Mouse (Mus musculus) intestine, embryonic 15.5 days (tissue): ENCODE results near the gene Yju2. TPM values are rescaled to one million over a fixed set of nuclear protein-coding genes. Genes with fewer than 3 reads are reported as not detected.
"Not testable (repeated sequence)": the region's sequence is repeated elsewhere in the genome, so short reads cannot be mapped to it uniquely, and the experiment has no call there.

ENCODE experiments used
- ATAC-seq: fragments of 200-750 bp; cut with Nextera tagmentation; 2 replicates; pipeline ENCODE4 v1.8.0; 2017; ENCODE audit warnings: moderate TSS enrichment, moderate library complexity
- H3K27ac ChIP-seq: fragments of 300-500 bp; sonication (generic); 2 replicates; pipeline ENCODE4 v1.5.1; 2015; ENCODE audit warnings: mild to moderate bottlenecking, inconsistent platforms
- H3K27me3 ChIP-seq: fragments of 300-500 bp; sonication (generic); replicated peaks from 2 replicates; pipeline ENCODE4 v1.6.1; 2015; ENCODE audit warnings: inconsistent platforms
- H3K36me3 ChIP-seq: fragments of 300-500 bp; sonication (generic); 2 replicates; pipeline ENCODE4 v1.6.1; 2015; ENCODE audit warnings: inconsistent platforms
- H3K4me1 ChIP-seq: fragments of 300-500 bp; sonication (generic); replicated peaks from 2 replicates; pipeline ENCODE4 v1.6.1; 2015; ENCODE audit warnings: inconsistent platforms
- H3K4me2 ChIP-seq: fragments of 300-500 bp; sonication (generic); replicated peaks from 2 replicates; pipeline ENCODE4 v1.6.1; 2015; ENCODE audit warnings: mild to moderate bottlenecking, inconsistent platforms
- H3K4me3 ChIP-seq: fragments of 300-500 bp; sonication (generic); replicated peaks from 2 replicates; pipeline ENCODE4 v1.5.1; 2015; ENCODE audit warnings: inconsistent platforms
- H3K9ac ChIP-seq: fragments of 300-500 bp; sonication (generic); 2 replicates; pipeline ENCODE4 v1.6.1; 2015; ENCODE audit warnings: inconsistent platforms
- H3K9me3 ChIP-seq: fragments of 300-500 bp; sonication (generic); 2 replicates; pipeline ENCODE4 v1.6.1; 2016; ENCODE audit warnings: inconsistent platforms
- WGBS: fragments of 180-500 bp; shearing (Covaris S2); methylation state at CpG from one replicate; pipeline ENCODE4 v1.1.7; 2015; 5-methylcytosine and 5-hydroxymethylcytosine counted together
- polyA plus RNA-seq: library from polyadenylated mRNA; unstranded; fragments of >200 nt; fragmentation: Nextera tagmentation; extraction: Ambion mirVana; gene quantifications from 2 replicates; pipeline ENCODE4 v1.2.1, GENCODE M21; 2015

Gene Yju2
- polyA plus RNA-seq = 21.0 and 21.4 TPM in 2 replicates

DNA sequence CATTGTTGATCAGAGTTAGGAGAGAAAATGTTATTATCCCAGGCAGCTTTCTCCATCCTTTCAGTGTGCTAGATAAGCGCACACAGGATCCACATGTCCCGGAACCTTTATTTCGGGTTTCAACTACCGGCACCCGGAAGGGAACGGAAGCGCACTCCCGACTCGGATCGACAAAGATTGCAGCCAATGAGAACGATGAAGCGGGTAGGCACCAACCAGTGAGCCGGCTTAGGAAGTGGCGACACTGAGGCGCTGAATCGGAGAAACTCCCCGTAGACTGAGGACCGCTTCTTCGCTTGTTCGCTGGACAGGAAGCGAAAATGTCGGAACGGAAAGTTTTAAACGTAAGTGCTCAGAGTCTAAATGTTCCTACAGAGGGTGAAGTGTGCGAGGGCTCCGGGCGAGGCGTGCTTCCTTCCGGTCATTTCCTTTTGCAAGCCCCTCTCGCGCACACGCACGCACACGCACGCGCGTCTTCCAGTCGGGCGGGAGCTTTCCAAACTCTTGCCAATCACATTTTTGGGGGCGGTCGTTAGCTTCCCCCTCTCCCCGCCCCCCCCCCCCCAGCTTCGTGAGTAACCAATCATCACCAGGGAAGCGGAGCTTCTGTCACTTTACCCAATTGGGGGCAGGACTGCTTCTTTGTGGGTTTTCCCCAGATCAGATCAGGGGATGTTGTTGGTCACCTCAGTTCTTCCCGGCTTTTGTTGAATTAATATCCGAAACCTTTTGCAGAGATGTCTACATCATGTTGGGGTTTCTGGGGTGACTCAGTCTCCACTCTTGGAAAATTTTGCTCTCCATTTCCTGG, at the start of gene Yju2:
TSS of gene Yju2 (plus strand) at position 182 of the 811 bp plus-strand sequence.
- peak within 1 kb of the TSS; percentile 55 for H3K4me3 ChIP-seq
- H3K4me1 ChIP-seq = peaks cover 32% of the 10 kb centered on the region
- H3K27me3 ChIP-seq = peaks cover 11% of the 10 kb centered on the region; the same call in 1 of the 2 replicates
- peaks cover 14% of the 10 kb centered on the region; the same call in 1 of the 2 replicates for H3K36me3 ChIP-seq
- under 1% methylated on average over 46 of the region's 46 CpGs for WGBS
- peak within 1 kb of the TSS; percentile 62 for H3K9ac ChIP-seq
- peak; percentile 92 for ATAC-seq
- peak within 1 kb of the TSS; percentile 78 for H3K4me2 ChIP-seq
- peak within 1 kb of the TSS; percentile 99 for H3K27ac ChIP-seq
- H3K9me3 ChIP-seq = no peaks in the 10 kb centered on the region

DNA sequence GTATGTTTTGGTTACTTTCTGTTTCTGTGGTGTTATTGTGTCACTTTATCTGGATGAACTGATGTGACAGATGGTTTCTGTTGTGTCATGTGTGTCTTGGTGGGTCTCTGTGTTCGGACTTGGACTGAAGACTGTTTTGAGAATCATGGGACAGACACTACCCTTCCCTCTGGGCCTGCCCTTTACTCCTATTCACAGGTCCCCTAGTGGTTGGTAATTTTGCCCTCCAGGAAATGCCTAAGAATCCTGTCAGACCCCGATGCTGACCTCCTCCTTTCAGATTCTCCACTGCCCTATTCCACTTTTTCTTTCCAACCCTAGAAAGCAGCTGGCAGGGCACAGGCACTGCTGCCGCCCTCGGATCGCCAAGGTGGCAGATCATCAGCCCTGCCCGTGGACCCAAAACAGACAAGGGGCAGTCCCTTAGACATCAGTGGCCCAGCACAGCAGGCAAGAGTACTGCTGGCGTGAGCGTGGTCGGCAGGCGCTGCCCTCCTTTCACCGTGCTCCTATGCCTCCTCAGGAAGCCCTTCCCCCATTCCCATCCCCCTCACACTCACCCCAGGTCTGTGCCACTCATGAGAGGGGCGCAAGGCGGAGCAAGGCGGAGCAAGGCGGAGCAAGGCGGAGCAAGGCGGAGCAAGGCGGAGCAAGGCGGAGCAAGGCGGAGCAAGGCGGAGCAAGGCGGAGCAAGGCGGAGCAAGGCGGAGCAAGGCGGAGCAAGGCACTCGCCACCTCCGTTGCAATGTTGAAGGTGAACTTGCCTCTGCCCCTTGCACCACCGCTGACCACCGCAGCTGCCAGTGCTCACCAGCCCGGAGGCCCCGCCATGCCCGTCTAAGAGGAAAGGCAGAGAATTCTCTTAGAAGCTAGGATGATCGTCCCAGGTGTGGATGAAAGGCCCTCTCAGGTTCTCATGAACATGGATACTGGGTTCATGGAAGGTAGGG, 27.1 kb upstream of the Yju2 start:
- Histone ChIP-seq H3K36me3 (no peaks in the 10 kb centered on the region), H3K9me3 (no peaks in the 10 kb centered on the region), H3K4me2 (peak overlapping the region; percentile 87), H3K4me3 (peak overlapping the region; percentile 64), H3K9ac (peak overlapping the region; percentile 77), H3K4me1 (0 out of 2 replicates have a peak, but pooled peaks cover 3% of the 10 kb centered on the region), H3K27ac (peak overlapping the region; percentile 73; the same call in 1 of the 2 replicates), H3K27me3 (no peaks in the 10 kb centered on the region)
- WGBS = 1% methylated on average over 33 of the region's 33 CpGs
- peak; percentile 95 for ATAC-seq

DNA sequence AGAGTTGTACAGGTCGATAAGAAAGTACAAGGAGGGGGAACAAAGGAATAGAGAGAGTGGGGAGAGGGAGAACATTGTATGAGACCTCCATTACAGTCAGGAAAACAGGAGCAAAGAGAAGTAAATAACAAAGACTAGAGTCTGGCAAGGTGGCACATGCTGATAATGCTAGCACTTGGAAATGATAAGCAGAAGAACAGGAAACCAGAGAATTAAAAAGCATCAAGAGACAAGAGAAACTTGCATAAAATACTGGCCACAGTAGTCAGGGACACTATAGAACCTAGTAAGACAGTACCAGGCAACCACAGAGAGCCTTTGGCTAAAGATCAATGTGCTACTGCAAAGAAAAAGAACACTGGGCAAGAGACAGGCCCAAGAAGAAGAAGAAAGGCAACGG, 26.3 kb upstream of the Yju2 start:
- no peaks in the 10 kb centered on the region for H3K27me3 ChIP-seq
- no peaks in the 10 kb centered on the region for H3K9me3 ChIP-seq
- H3K9ac ChIP-seq = no peak overlapping the region
- 0 out of 2 replicates have a peak, but pooled peaks cover 3% of the 10 kb centered on the region for H3K4me1 ChIP-seq
- peak overlapping the region; percentile 64 for H3K4me3 ChIP-seq
- no peak overlapping the region for H3K27ac ChIP-seq
- H3K36me3 ChIP-seq = no peaks in the 10 kb centered on the region
- H3K4me2 ChIP-seq = peak overlapping the region; percentile 87
- no peak; the same call in 1 of the 2 replicates for ATAC-seq
- 74% methylated on average over 2 of the region's 2 CpGs for WGBS

DNA sequence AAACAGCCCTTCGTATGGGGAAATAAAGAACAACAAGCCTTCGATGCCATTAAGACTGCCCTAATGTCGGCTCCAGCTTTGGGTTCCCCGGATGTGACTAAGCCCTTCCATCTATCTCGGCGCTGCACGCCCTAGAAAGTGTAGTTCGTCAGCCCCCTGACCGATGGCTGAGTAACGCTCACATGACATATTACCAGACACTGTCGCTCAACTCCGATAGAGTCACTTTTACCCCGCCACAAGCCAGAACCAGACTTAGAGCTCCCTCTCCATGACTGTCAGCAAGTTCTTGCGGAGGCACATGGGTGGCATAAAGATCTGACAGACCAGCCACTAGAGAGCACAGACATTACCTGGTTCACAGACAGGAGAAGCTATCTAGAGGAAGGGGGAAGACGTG, 25.7 kb upstream of the Yju2 start:
- no peak overlapping the region for H3K4me3 ChIP-seq
- no peak for ATAC-seq
- H3K27me3 ChIP-seq = no peaks in the 10 kb centered on the region
- H3K36me3 ChIP-seq = no peaks in the 10 kb centered on the region
- 0 out of 2 replicates have a peak, but pooled peaks cover 3% of the 10 kb centered on the region for H3K4me1 ChIP-seq
- no peak overlapping the region for H3K9ac ChIP-seq
- no peak overlapping the region for H3K4me2 ChIP-seq
- 94% methylated on average over 15 of the region's 15 CpGs for WGBS
- no peaks in the 10 kb centered on the region for H3K9me3 ChIP-seq
- H3K27ac ChIP-seq = no peak overlapping the region

DNA sequence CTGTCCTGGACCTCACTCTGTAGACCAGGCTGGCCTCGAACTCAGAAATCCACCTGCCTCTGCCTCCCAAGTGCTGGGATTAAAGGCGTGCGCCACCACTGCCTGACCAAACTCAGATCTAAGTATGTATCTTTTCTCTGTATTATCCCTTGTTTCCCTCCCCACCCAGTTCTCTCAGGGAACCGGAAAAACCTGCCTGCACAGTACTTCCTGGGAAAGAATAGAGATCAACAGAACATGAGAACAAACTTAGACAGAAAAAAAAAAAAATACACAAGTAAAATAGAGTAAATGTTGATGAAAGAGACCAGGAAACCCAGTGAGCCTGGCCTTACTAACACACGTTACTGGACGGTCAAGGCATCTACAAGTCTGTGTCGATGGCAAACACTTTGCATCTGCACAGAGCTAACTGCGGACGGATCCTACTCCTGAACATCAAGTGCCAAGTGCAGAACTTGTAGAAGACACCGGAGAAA, 14.5 kb upstream of the Yju2 start:
- 24% methylated on average over 10 of the region's 10 CpGs for WGBS
- H3K27ac ChIP-seq = peak overlapping the region; percentile 93
- not testable (repeated sequence) for H3K4me1 ChIP-seq, H3K36me3 ChIP-seq, H3K27me3 ChIP-seq, H3K9me3 ChIP-seq
- peak overlapping the region; percentile 50 for H3K4me3 ChIP-seq
- ATAC-seq = peak; percentile 34
- peak overlapping the region; percentile 84 for H3K4me2 ChIP-seq
- peak overlapping the region; percentile 54; the same call in 1 of the 2 replicates for H3K9ac ChIP-seq

DNA sequence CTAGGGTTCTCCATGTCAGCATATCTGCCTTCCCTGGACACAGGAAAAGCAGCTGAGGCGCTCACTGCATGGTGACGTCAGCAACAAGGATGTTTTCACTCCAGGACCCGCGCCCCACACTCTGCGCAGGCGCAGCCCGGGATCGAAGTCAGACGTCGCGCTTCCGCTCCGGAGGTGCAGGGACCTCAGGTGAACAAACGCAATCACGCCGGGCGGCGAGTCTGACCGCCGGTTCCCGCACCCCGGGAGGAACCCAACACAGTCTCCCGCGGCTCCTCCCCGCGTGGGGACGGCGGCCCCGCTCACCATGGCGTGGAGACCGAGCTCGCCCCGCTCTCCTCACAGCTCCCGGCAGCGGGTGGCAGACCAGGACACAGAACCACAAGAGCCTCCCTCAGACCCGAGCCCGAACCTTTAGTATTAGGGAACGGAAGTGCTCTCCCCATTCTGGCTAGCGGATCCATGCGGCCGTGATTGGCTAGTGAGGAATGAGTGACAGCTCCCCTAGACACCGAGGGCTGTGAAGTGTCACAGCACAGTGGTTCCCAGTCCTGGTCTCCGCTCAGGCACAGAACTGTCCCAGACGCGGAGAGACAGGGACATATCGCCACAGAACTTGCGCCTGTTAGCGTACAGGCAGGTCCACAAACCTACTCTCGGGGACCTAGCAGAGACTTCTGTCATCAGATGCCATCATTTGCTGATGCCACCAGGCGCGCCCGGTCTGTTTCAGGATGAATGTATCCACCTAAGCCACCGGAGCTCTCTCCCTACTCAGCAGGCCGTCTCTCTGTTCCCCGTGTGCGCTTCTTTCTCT, 13.8 kb upstream of the Yju2 start:
- Histone ChIP-seq H3K4me3 (peak overlapping the region; percentile 50), H3K4me2 (peak overlapping the region; percentile 84), H3K27ac (peak overlapping the region; percentile 93), H3K9ac (peak overlapping the region; percentile 54)
- H3K4me1 ChIP-seq, H3K27me3 ChIP-seq, H3K36me3 ChIP-seq, H3K9me3 ChIP-seq: not testable (repeated sequence)
- peak; percentile 98 for ATAC-seq
- WGBS = under 1% methylated on average over 56 of the region's 56 CpGs

DNA sequence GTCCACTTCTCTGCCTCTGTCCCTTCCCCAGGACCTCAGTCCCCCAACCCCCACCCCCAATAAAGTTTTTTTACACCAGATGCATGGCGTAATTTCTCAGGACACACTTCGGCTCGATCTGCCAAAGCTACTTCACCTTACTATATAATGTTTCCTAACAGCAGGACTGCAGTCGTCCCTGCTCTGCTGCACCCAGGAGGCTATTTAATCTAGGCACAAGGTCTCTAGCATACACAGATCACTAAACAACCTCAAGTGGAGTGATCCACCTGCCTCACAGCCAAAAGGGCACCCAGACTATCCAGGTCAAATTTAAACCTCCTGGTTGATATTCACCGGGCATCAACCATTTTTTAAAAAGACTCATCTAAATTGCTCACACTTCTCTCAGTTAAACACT, 13.2 kb upstream of the Yju2 start:
- H3K27ac ChIP-seq = peak overlapping the region; percentile 93; the same call in 1 of the 2 replicates
- H3K27me3 ChIP-seq = no peaks in the 10 kb centered on the region
- 23% methylated on average over 5 of the region's 5 CpGs for WGBS
- peak overlapping the region; percentile 84 for H3K4me2 ChIP-seq
- H3K4me1 ChIP-seq = peaks cover 2% of the 10 kb centered on the region; the same call in 1 of the 2 replicates
- H3K9ac ChIP-seq = peak overlapping the region; percentile 54
- peak overlapping the region; percentile 50 for H3K4me3 ChIP-seq
- peak; percentile 1; the same call in 1 of the 2 replicates for ATAC-seq
- H3K9me3 ChIP-seq = no peaks in the 10 kb centered on the region
- H3K36me3 ChIP-seq = no peaks in the 10 kb centered on the region

DNA sequence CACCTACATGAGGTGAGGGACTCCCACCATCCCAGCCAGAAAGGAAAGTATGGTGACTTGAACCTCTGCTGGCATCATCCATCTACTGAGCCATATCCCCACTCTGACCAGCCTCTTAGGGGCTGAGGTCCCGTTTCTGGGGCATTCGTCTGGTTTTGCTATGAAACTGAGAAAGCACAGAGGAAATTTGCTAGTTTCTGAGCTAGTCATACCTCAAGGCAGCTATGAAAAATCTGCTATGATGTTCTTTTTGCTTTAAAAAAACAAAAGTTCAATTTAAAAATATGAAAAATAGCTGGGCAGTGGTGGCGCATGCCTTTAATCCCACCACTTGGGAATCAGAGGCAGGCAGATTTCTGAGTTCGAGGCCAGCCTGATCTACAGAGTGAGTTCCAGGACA, 10.3 kb upstream of the Yju2 start:
- no peaks in the 10 kb centered on the region for H3K9me3 ChIP-seq
- H3K4me1 ChIP-seq = peaks cover 2% of the 10 kb centered on the region; the same call in 1 of the 2 replicates
- H3K4me2 ChIP-seq = no peak overlapping the region
- no peak for ATAC-seq
- H3K27ac ChIP-seq = no peak overlapping the region
- H3K27me3 ChIP-seq = no peaks in the 10 kb centered on the region
- no peak overlapping the region for H3K9ac ChIP-seq
- H3K36me3 ChIP-seq = no peaks in the 10 kb centered on the region
- no peak overlapping the region for H3K4me3 ChIP-seq
- 83% methylated on average over 4 of the region's 4 CpGs for WGBS

DNA sequence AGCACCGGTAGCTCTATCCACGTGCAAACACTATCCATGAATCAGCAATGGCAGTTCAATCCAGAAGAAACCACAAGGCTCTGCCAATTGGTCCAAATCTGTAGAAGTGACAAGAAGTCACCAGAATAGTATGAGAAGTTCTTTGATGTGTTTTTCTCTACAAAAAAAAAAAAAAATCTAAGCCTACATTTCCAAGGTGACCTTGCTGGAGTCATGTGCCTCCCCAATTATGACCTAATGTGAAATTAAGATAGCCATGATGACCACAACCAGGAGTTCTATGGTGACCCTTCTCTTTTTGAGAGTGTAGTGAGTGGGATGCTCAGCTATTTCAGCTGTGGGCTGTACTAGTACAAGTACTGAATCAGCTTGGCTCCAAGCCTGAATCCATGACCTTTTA, 9.5 kb upstream of the Yju2 start, which contains the start of gene Zfp119b:
TSS of gene Zfp119b (minus strand) at position 101 of the 400 bp plus-strand sequence.
- Histone ChIP-seq H3K4me2 (no peak within 1 kb of the TSS), H3K4me3 (no peak within 1 kb of the TSS), H3K9ac (no peak within 1 kb of the TSS), H3K9me3 (no peaks in the 10 kb centered on the region), H3K4me1 (peaks cover 2% of the 10 kb centered on the region; the same call in 1 of the 2 replicates), H3K36me3 (no peaks in the 10 kb centered on the region), H3K27me3 (peaks cover 3% of the 10 kb centered on the region; the same call in 1 of the 2 replicates), H3K27ac (no peak within 1 kb of the TSS)
- WGBS = 90% methylated on average over 2 of the region's 2 CpGs
- ATAC-seq = no peak

DNA sequence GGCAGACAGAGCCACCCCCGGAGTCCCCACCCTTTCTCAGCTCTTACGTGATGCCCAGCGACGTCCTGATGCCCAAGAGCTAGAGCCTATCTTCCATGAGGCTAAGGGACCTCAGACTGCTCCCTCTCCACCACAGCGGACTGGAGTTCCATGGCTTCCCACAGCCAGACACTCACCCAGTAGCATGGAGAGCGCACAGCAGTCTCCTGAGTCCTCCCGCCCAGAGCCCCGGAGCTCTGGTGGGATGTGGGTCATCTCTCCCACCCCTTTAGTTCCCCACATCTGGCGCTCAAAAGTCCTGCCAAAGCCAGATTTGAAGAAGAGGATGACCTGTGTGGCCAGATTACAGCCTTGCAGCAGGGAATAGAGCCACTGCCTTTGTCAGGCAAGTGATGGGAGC, 8.3 kb upstream of the Yju2 start:
- H3K4me3 ChIP-seq = no peak overlapping the region
- no peaks in the 10 kb centered on the region for H3K9me3 ChIP-seq
- 74% methylated on average over 9 of the region's 9 CpGs for WGBS
- H3K27ac ChIP-seq = no peak overlapping the region
- H3K27me3 ChIP-seq = peaks cover 11% of the 10 kb centered on the region; the same call in 1 of the 2 replicates
- H3K4me2 ChIP-seq = no peak overlapping the region
- no peak for ATAC-seq
- H3K4me1 ChIP-seq = peaks cover 2% of the 10 kb centered on the region; the same call in 1 of the 2 replicates
- H3K36me3 ChIP-seq = no peaks in the 10 kb centered on the region
- no peak overlapping the region for H3K9ac ChIP-seq

DNA sequence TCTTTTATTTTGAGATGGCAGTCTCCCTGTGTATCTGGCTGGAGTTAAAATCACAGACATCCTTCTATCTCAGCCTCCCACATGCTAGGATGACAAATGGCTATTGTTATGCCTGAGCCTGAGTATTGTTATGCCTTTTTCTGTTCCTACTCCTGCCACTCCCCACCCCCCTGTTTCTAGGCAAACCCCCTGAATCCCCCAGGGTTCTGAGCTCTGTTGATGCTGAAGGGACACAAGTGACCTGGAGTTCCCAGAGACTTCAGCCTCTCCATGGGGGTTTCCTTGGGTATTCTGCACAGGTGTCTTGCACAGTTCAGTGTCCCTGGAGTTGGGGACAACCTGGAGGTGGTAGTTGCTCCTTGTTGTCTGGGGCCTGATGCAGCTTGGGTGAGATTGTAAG, 6.9 kb upstream of the Yju2 start:
- H3K9ac ChIP-seq = no peak overlapping the region
- H3K27ac ChIP-seq = no peak overlapping the region
- H3K36me3 ChIP-seq = no peaks in the 10 kb centered on the region
- H3K4me3 ChIP-seq = no peak overlapping the region
- no peak for ATAC-seq
- no peak overlapping the region for H3K4me2 ChIP-seq
- H3K4me1 ChIP-seq = peaks cover 11% of the 10 kb centered on the region; the same call in 1 of the 2 replicates
- peaks cover 11% of the 10 kb centered on the region; the same call in 1 of the 2 replicates for H3K27me3 ChIP-seq
- no peaks in the 10 kb centered on the region for H3K9me3 ChIP-seq
